Mouse (Mus musculus) splenic B cell, adult 2 months (primary cell): Measurements from ENCODE around the gene Dhrs13.

ENCODE experiments used
- DNase-seq: peaks from one replicate; pipeline ENCODE4 v3.0.0-alpha.2; 2011; ENCODE audit warnings: low read depth, low spot score
- H3K27me3 ChIP-seq: 2 replicates; pipeline ENCODE4 v1.6.1; 2012; ENCODE audit warnings: mild to moderate bottlenecking, low read length, moderate library complexity, mixed read lengths; ENCODE audit not compliant: control insufficient read depth, poor library complexity, insufficient read depth, severe bottlenecking
- H3K36me3 ChIP-seq: 2 replicates; pipeline ENCODE4 v1.6.1; 2012; ENCODE audit warnings: mild to moderate bottlenecking, low read length, moderate library complexity, mixed read lengths; ENCODE audit not compliant: control insufficient read depth, poor library complexity, insufficient read depth, severe bottlenecking

Gene Dhrs13

GRCm38 (mm10) chr11:78066641-78067040 lies 34.6 kb downstream of the Dhrs13 start:
- DNase-seq: no peak
- Histone ChIP-seq H3K27me3 (no peaks in the 10 kb centered on the region), H3K36me3 (no peaks in the 10 kb centered on the region)

GRCm38 (mm10) chr11:78067566-78067965 lies 35.5 kb downstream of the Dhrs13 start:
- DNase-seq: no peak
- Histone ChIP-seq H3K36me3 (no peaks in the 10 kb centered on the region), H3K27me3 (no peaks in the 10 kb centered on the region)

- Histone ChIP-seq H3K36me3 (no peaks in the 10 kb centered on the region; the same call in none of the 2 replicates), H3K27me3 (no peaks in the 10 kb centered on the region)
- DNase-seq: no peak
Observed at GRCm38 (mm10) chr11:78069130-78069529, 37.0 kb downstream of the Dhrs13 start.

GRCm38 (mm10) chr11:78069646-78070045 lies 37.6 kb downstream of the Dhrs13 start:
- Histone ChIP-seq H3K27me3 (no peaks in the 10 kb centered on the region), H3K36me3 (no peaks in the 10 kb centered on the region; the same call in none of the 2 replicates)
- no peak for DNase-seq

- DNase-seq: no peak
- H3K36me3 ChIP-seq: peaks cover 5% of the 10 kb centered on the region
- H3K27me3 ChIP-seq: no peaks in the 10 kb centered on the region
Observed at GRCm38 (mm10) chr11:78071938-78072337, 39.9 kb downstream of the Dhrs13 start.

- H3K36me3 ChIP-seq: peaks cover 5% of the 10 kb centered on the region
- no peak for DNase-seq
- H3K27me3 ChIP-seq: no peaks in the 10 kb centered on the region
Observed at GRCm38 (mm10) chr11:78072425-78073130, 40.5 kb downstream of the Dhrs13 start.

- H3K36me3 ChIP-seq: peaks cover 7% of the 10 kb centered on the region
- DNase-seq: no peak
- no peaks in the 10 kb centered on the region for H3K27me3 ChIP-seq
Observed at GRCm38 (mm10) chr11:78073577-78074276, 41.6 kb downstream of the Dhrs13 start.

GRCm38 (mm10) chr11:78074277-78074652 lies 42.2 kb downstream of the Dhrs13 start:
- no peak for DNase-seq
- H3K27me3 ChIP-seq: no peaks in the 10 kb centered on the region
- H3K36me3 ChIP-seq: peaks cover 7% of the 10 kb centered on the region

- H3K27me3 ChIP-seq: no peaks in the 10 kb centered on the region
Observed at GRCm38 (mm10) chr11:78074666-78075065, 42.6 kb downstream of the Dhrs13 start.

GRCm38 (mm10) chr11:78079961-78080921 lies 48.2 kb downstream of the Dhrs13 start, which contains the start of gene Eral1:
Gene Eral1, minus strand, starts transcription at chr11:78080383.
- peak; percentile 81 for DNase-seq
- Histone ChIP-seq H3K36me3 (peaks cover 7% of the 10 kb centered on the region), H3K27me3 (no peaks in the 10 kb centered on the region)

More at GRCm38 (mm10) chr11:78074666-78075065, 42.6 kb downstream of the Dhrs13 start:
- DNase-seq: no peak
- H3K36me3 ChIP-seq: peaks cover 7% of the 10 kb centered on the region

- DNase-seq: no peak
- H3K36me3 ChIP-seq: no peaks in the 10 kb centered on the region
- H3K27me3 ChIP-seq: no peaks in the 10 kb centered on the region
Observed at GRCm38 (mm10) chr11:78083595-78083994, 51.5 kb downstream of the Dhrs13 start.

GRCm38 (mm10) chr11:78086925-78087479 lies 54.9 kb downstream of the Dhrs13 start:
- Histone ChIP-seq H3K36me3 (no peaks in the 10 kb centered on the region), H3K27me3 (no peaks in the 10 kb centered on the region)
- DNase-seq: no peak
